Mouse (Mus musculus) liver, adult 2 months (tissue): ENCODE results near the gene 4930407I10Rik.

ENCODE experiments used
- CTCF ChIP-seq: fragments of 200-500 bp; IDR thresholded peaks from 2 replicates; pipeline ENCODE4 v1.5.1; 2011; ENCODE audit warnings: low read depth, low read length, control low read depth
- POLR2A ChIP-seq: fragments of 200-500 bp; IDR thresholded peaks from 2 replicates; pipeline ENCODE4 v1.6.1; 2011; ENCODE audit warnings: low read length, control low read depth; ENCODE audit not compliant: insufficient read depth; ENCODE audit errors: extremely low read depth

DNA sequence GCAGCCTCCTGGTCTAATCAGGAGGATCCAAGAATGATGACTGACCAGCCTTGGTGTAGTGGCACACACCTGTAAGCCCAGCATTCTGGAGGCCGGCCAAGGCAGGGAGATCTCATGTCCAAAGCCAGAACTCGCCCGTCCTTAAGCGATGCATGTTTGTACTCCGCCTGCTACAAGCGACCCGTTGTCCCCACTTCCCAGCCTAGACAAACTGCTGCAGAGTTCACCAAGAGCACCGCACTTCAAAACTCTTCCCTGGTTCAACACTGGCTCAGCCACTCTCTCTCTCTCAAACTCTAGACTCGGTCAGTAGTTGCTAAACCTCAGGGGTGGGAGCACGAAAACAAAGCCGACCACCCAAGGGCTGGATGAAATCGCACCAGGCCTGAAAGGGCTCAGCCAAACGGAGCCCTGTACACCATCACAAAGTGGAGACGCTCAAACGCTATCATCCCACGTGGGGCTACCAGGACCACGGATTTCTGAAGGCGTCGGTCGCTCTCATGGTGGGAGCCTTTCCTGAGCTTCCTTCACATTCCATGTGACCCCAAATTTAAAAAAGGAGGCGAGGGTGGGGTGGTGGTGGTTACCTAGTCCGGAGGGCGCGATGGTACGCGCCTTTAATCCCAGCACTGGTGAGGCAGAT, 12.6 kb upstream of the 4930407I10Rik start:
- TF ChIP-seq CTCF (no peak), POLR2A (no peak)
